Mouse (Mus musculus) spleen, postnatal 4 days (tissue): ENCODE results near the gene Prr12.

ENCODE experiments used
- DNase-seq, 2 experiments: peaks; one replicate each; pipeline ENCODE4 v3.0.0; 2022; ENCODE audit warnings: low spot score in 2 of 2

The Prr12 gene

DNA sequence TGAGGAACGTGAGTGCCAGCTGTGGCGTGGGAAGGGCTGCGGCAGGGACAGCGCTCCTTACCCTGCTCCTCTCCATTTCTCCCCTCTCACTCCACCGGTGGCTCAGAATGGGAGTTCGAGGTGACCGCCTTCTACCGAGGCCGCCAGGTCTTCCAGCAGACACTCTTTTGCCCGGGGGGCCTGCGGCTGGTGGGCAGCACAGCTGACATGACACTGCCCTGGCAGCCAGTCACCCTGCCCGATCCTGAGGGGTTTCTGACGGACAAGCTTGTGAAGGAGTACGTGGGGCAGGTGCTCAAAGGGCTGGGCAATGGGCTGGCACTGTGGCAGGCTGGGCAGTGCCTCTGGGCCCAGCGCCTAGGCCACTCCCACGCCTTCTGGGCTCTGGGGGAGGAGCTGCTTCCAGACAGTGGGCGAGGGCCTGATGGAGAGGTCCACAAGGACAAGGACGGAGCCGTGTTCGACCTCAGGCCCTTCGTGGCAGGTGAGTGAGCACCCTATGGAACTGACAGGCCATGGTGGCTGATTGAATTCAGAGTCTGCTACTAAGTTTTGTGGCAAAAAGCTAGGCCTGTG, 52.1 kb downstream of the Prr12 start:
- no peak for DNase-seq

DNA sequence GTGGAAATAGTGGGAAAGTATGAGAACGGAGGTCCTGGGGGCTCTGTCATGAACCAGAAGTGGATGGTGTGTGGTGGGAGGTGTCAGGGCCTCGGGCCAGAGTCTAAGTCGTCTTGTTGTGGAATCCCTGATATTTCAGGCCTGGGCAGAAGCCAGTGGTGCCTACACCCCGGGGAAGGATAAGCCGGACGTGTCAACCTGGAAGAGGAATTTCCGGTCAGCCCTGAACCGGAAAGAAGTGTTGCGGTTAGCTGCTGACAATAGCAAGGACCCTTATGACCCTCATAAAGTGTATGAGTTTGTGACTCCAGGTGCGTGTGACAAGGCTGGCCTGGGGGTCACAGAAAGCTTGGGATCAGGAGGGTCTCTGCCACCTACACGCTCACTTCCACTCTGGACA, 52.9 kb downstream of the Prr12 start:
- DNase-seq: no peak

- DNase-seq: peak; percentile 56 to 77
Measured at GRCm38 (mm10) chr7:44998501-44998955, 54.2 kb downstream of the Prr12 start, which contains the start of gene Bcl2l12. Gene Bcl2l12, minus strand, starts transcription at chr7:44998712.

GRCm38 (mm10) chr7:44997940-44998428, 54.7 kb downstream of the Prr12 start:
- DNase-seq: no peak

DNA sequence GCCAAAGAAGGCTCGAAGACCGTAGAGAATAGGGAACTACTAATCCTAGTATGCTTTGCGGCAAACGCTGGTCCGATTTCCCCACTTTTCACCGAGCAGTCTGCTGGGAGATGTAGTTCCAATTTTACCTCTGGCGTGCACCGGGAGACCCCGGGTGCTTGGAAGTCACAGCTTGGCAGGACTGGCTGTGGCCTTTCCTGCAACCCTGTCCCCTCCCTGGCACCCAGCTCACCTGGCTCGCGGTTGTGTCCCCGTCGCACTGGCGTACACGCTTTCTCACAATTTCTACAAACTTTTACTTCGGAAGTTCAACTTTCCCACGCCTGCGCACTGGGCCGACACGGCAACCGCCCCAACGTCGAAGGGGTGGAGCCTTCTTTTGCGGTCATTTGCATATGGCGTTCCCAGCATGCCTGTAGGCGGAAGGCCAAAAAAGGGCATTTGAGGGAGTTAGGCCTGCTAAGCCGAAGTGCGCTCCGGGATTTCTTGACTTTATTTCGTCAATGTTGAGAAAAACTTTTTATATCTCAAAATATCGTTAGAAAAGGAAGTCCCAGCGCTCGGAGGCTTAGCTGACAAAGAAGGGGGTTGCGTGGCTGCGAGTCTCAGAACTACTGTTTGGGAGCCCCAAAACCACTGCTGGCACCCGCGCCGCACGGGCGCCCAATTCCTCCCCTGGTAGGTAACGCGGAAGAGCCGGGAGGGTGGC, 55.3 kb downstream of the Prr12 start, which contains the start of gene Irf3:
Irf3 (plus strand) TSS at position 418 of the 709 bp plus-strand sequence.
- DNase-seq: peak; percentile 97 to 99

DNA sequence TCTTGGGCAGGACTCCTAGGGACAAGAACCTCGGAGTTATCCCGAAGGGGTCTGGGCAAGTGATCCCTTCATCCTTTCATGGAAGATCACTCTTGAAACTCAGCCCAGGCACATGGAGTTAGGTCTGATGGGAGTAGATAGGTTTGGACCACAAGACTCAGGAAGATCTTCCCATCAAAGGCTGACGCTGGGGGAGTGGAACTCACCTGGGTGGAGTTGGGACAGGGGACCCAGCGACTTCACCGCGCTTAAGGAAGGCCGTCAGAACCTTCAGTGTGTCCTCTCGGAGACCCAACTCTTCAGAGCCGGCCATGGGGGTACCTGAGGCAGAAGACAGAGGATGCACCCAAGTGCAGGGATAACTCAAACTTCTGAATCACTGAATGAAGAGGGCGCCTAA, 56.0 kb downstream of the Prr12 start:
- no peak for DNase-seq

- no peak for DNase-seq
Measured at GRCm38 (mm10) chr7:44986879-44987718, 65.6 kb downstream of the Prr12 start.

DNA sequence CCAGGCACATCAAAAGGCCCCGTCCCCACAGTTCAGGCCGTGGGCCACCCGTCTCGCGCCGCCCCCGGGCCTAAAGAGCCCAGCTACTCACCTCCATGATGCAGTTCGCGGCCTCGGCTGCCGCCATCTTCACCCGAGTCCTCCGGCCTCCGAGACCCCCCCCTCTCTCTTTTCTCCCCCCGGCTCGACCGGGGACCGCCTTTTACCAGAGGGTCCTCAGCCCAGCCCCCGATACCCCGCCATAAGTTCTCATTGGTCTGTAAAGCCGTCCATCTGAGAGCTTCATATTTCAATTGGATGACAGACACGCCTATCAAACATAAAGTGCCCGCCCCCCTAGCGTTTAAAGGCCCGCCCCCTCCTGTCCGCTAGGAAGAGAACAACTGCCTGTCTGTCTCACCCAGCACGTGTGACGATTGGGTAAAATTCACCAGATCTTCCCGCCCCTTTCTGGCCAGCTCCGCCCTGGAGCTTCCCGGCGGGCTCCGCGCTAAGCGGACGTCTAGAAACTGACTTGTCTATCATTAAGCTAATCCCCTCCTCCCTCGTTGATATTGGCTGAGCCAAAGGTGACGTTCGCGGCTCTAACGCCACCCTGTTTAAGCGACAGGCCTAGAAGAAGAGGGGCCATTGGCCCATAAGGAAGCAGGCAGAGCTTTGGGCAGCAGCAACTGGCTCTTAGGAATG, 66.3 kb downstream of the Prr12 start, which contains the start of gene Prmt1:
Prmt1 (minus strand) TSS at position 377 of the 687 bp plus-strand sequence.
- peak; percentile 95 to 96 for DNase-seq

- DNase-seq: peak in 1 of 2 experiments; percentile 66
Measured at GRCm38 (mm10) chr7:44985595-44986191, 67.0 kb downstream of the Prr12 start.

- no peak for DNase-seq
Measured at GRCm38 (mm10) chr7:44984833-44985164, 67.9 kb downstream of the Prr12 start.

DNA sequence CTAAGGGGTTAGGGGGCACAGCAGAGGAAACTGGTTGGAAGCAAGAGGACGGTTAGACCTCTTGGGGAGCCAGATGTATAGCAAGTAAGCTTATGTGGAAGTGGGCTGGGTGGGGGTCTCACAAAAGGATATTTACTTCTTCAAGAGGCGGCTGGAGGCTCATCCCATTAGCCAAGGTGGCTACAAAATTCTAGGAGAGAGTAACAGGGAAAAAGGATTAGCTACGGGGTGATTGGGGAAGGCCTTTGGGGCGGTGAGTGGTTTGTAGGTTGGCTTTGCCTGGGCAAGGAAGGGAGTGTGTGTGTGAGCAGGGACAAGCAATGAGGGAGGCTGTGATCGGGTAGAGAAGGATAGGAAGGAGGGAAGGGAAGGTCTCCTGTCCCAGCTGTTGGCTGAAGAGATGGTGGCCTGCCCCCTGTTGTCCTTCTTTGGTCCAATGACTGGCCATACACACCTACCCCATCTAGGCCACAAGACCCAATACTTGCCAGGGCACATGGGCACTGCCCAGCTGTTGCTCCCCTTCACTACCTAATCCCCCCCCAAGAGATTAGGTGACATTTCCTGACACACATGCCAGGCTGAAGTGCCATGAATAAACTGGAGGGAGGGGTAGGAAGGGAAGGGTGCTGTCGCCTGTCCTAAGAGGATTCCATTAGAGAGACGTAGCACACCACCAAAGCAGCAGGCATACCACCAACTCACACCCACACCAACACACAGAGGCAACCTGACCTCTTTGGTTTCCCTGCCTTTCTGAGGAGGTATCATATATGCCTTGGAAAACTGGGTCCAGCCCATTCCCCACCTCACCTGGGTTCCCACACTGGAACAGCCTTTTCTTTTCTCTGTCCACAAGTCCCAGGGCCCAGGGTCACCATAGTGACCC, 68.5 kb downstream of the Prr12 start:
- DNase-seq: no peak

DNA sequence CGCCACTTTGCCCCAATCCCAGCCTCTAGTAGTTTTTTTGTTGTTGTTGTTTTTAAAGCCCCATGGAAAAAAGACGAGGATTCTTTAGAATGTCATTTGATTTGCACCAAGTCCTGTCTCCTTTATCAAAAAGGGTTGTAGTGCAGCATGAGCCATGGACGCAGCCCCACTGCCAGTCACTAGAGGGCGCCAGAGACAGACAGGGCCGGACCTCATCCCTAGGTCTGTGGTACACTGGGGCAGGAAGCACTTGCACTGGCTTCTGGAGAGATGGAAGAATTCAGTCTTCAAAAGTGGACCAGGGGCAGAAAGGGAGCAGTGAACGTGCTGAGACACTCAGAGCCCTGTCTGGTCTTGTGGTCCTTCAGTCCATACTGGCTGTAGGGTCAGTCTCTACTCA, 69.6 kb downstream of the Prr12 start:
- peak; percentile 89 to 97 for DNase-seq

GRCm38 (mm10) chr7:44981539-44981938, 71.1 kb downstream of the Prr12 start:
- no peak for DNase-seq

GRCm38 (mm10) chr7:44978300-44978699, 74.4 kb downstream of the Prr12 start:
- no peak for DNase-seq
